Mouse (Mus musculus) forebrain, postnatal 0 days (tissue): Measurements from ENCODE around the gene Gm3045. TPM values are rescaled to one million over a fixed set of nuclear protein-coding genes. Genes with fewer than 3 reads are reported as not detected.

Experiments
- ATAC-seq: fragments of 200-750 bp; cut with Nextera tagmentation; 2 replicates; pipeline ENCODE4 v1.8.0; 2017; ENCODE audit warnings: mild to moderate bottlenecking, moderate library complexity
- DNase-seq: peaks from one replicate; pipeline ENCODE4 v3.0.0-alpha.2; 2015
- H3K27ac ChIP-seq: fragments of 300-500 bp; sonication (generic); 2 replicates; pipeline ENCODE4 v1.5.1; 2014; ENCODE audit warnings: low read depth, mild to moderate bottlenecking, antibody characterized with exemption, low read length, moderate library complexity, mixed read lengths
- H3K27me3 ChIP-seq: fragments of 300-500 bp; sonication (generic); 2 replicates; pipeline ENCODE4 v1.6.1; 2014; ENCODE audit warnings: mild to moderate bottlenecking, low read length, mixed read lengths; ENCODE audit not compliant: insufficient read depth
- H3K36me3 ChIP-seq: fragments of 300-500 bp; sonication (generic); 2 replicates; pipeline ENCODE4 v1.6.1; 2014; ENCODE audit warnings: mild to moderate bottlenecking, moderate library complexity; ENCODE audit not compliant: insufficient read depth
- H3K4me1 ChIP-seq: fragments of 300-500 bp; sonication (generic); 2 replicates; pipeline ENCODE4 v1.6.1; 2014; ENCODE audit warnings: antibody characterized with exemption; ENCODE audit not compliant: insufficient read depth
- H3K4me2 ChIP-seq: fragments of 300-500 bp; sonication (generic); 2 replicates; pipeline ENCODE4 v1.6.1; 2014; ENCODE audit warnings: low read depth, mild to moderate bottlenecking, moderate library complexity
- H3K4me3 ChIP-seq: fragments of 300-500 bp; sonication (generic); 2 replicates; pipeline ENCODE4 v1.5.1; 2014; ENCODE audit warnings: low read depth, low read length, mixed read lengths
- H3K9ac ChIP-seq: fragments of 300-500 bp; sonication (generic); 2 replicates; pipeline ENCODE4 v1.6.1; 2014; ENCODE audit warnings: mild to moderate bottlenecking
- H3K9me3 ChIP-seq: fragments of 300-500 bp; sonication (generic); 2 replicates; pipeline ENCODE4 v1.6.1; 2016; ENCODE audit warnings: low read length
- CTCF ChIP-seq: sonication (generic); IDR thresholded peaks from 2 replicates; pipeline ENCODE4 v1.5.1; 2016; ENCODE audit warnings: antibody characterized with exemption, control low read depth, low read depth
- WGBS: fragments of 180-500 bp; shearing (Covaris S2); extraction: QIAGEN DNeasy Blood & Tissue Kit; methylation state at CpG from one replicate; pipeline ENCODE4 v1.1.7; 2014; 5-methylcytosine and 5-hydroxymethylcytosine counted together
- polyA plus RNA-seq: library from polyadenylated mRNA; unstranded; fragments of >200 nt; fragmentation: Nextera tagmentation; extraction: Ambion mirVana; gene quantifications from 2 replicates; pipeline ENCODE4 v1.2.1, GENCODE M21; 2015
- total RNA-seq: library from RNA; depleted of rRNA; stranded (reverse); fragments of >200 nt; gene quantifications from 2 replicates; pipeline ENCODE4 v1.2.3, GENCODE M21; 2014; rRNA removed

Gene Gm3045
- total RNA-seq = not detected in 2 replicates
- not detected in 2 replicates for polyA plus RNA-seq

DNA sequence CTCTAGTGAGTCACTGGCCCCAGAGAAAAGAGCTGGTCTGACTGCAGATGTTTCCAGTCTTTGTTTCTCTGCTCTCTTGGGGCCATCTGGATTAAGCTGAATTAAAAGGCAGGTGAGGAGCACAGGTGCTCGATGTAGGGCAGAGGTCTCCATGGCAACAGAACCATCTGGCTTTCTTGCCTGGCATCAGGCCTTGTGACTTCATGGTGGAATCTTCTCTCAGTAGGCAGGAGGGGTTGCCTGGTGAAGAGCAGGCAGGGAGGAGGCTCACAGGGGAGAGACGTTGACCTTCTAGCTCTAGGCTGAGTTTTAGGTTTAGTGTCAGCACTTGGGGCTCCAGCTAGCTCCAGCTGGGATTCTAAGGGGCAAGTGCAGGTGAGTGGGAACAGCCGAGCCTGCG, at the start of gene Gm3045:
TSS of gene Gm3045 (plus strand) at position 230 of the 400 bp plus-strand sequence.
- no peak for ATAC-seq
- H3K9me3 ChIP-seq = no peaks in the 10 kb centered on the region
- TF ChIP-seq CTCF = no peak
- no peaks in the 10 kb centered on the region for H3K36me3 ChIP-seq
- no peak for DNase-seq
- WGBS = 75% methylated on average over 4 of the region's 4 CpGs
- H3K27ac ChIP-seq = no peak within 1 kb of the TSS
- H3K4me3 ChIP-seq = no peak within 1 kb of the TSS
- H3K27me3 ChIP-seq = no peaks in the 10 kb centered on the region
- H3K4me2 ChIP-seq = no peak within 1 kb of the TSS
- H3K9ac ChIP-seq = no peak within 1 kb of the TSS
- H3K4me1 ChIP-seq = no peaks in the 10 kb centered on the region; the same call in 1 of the 2 replicates

DNA sequence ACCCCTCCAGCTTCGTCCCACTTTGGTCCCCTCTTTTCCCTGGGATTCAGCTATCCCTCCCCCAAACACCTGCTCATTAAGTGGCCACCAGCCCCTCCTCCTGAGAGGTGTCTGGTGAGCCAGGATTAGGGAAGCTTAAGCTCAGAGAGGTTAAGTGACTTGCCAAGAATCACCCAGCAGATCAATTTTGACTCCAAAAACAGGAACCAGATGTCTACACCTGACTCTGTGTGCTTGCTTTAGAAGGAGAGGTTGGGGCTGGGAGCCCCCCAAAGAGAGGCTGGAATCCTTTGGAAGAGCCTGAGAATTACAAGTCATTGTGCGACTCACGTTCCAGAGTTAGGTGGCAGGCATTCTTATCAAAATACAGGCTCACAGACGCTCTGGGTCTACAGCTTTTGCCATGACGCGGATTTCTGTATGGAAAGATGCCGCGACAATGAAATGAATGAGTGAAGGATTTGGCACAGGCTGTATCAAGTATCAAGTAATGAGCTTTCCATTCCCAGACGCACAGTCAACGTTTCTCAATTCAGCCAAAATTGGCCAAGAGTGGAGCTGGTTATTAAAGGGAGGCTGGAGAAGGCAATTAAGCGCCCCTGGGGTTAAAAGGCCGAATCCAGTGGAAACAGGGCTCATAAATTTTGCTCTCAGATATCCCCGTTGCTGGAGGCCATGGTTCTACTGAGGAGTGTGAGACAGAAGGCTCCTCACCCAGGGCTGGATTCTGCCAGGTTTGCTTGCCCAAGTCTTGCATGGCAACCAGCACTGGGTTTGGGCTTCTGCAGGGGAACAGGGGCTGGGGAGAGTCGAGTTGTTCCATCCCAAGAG, 45.3 kb upstream of the Gm3045 start:
- 32% methylated on average over 14 of the region's 14 CpGs for WGBS
- peak; percentile 64 for DNase-seq
- Histone ChIP-seq H3K4me2 (no peak overlapping the region), H3K27me3 (no peaks in the 10 kb centered on the region), H3K4me3 (no peak overlapping the region), H3K4me1 (no peaks in the 10 kb centered on the region), H3K27ac (no peak overlapping the region; the same call in 1 of the 2 replicates), H3K36me3 (no peaks in the 10 kb centered on the region), H3K9me3 (no peaks in the 10 kb centered on the region), H3K9ac (no peak overlapping the region)
- no peak for TF ChIP-seq CTCF
- ATAC-seq = peak; percentile 47; the same call in 1 of the 2 replicates

DNA sequence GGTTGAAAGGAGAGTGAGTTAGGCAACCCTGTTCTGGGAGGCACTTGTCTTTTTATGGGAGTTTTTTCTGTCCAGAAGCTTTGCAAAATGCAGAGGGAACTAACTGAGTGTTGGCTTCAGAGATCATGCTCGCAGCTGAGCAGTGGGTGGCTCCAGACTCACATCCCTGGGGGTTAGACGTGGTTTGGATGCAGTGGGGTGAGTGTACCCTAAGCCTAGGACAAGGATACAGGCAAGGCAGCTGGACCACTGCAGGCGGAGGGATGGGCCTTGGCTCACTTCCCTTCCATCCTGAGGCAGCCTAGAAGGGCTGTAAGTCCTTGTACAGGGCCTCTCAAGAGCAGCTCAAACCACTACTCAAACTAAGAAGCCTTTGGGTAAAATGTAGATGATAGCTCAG, 43.0 kb upstream of the Gm3045 start:
- Histone ChIP-seq H3K9ac (no peak overlapping the region), H3K4me1 (no peaks in the 10 kb centered on the region), H3K27me3 (no peaks in the 10 kb centered on the region), H3K4me2 (no peak overlapping the region), H3K9me3 (no peaks in the 10 kb centered on the region), H3K36me3 (no peaks in the 10 kb centered on the region), H3K27ac (no peak overlapping the region), H3K4me3 (no peak overlapping the region)
- ATAC-seq (no peak), DNase-seq (no peak)
- 81% methylated on average over 3 of the region's 3 CpGs for WGBS
- TF ChIP-seq CTCF = no peak

DNA sequence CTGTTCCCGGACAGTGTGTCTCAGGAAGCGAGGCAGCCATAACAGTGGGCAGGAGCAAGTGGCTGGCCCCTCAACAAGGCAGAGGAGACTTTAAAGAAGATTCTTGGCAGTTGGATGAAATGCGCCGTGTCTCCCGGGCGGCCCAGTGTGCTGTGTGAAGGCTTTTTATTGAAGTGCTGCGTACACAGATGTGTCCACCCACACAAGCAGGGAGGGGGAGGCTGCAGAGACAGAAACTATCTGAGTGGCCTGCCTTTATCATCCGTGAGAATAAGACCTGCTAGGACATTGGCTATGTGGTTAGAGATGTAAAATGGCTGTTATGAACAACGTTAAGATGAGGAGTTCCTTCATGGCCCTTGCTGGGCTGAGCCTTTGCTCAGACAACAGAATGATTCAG, 40.0 kb upstream of the Gm3045 start:
- Histone ChIP-seq H3K9ac (no peak overlapping the region), H3K4me1 (no peaks in the 10 kb centered on the region), H3K4me2 (no peak overlapping the region), H3K4me3 (no peak overlapping the region), H3K27me3 (no peaks in the 10 kb centered on the region), H3K27ac (no peak overlapping the region), H3K36me3 (no peaks in the 10 kb centered on the region), H3K9me3 (no peaks in the 10 kb centered on the region)
- TF ChIP-seq CTCF = no peak
- DNase-seq (no peak), ATAC-seq (no peak)
- WGBS = 62% methylated on average over 9 of the region's 9 CpGs

DNA sequence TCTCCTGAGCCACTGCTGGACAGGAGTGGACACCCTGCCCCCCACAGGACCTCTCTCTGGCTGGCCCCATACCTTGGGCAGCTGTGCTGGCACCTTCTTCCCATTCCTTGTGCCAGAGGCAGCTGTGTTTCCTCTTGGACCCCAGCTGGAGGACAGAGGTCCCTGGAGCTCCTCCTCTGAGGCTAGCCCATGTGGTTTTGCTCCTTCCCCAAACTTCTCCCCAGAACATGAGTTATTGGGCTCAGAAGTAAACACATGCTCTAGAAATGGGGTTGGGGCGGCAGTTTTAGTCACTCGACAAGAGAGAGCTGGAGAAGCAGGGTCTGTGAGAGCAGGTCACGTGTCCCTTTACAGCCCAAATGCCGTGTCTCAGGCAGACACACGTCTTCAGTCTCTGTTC, 39.0 kb upstream of the Gm3045 start:
- Histone ChIP-seq H3K36me3 (no peaks in the 10 kb centered on the region), H3K27ac (no peak overlapping the region), H3K9me3 (no peaks in the 10 kb centered on the region), H3K4me3 (no peak overlapping the region), H3K9ac (no peak overlapping the region), H3K4me1 (no peaks in the 10 kb centered on the region), H3K4me2 (no peak overlapping the region), H3K27me3 (no peaks in the 10 kb centered on the region)
- WGBS = 82% methylated on average over 5 of the region's 5 CpGs
- TF ChIP-seq CTCF = no peak
- DNase-seq (no peak), ATAC-seq (no peak)

DNA sequence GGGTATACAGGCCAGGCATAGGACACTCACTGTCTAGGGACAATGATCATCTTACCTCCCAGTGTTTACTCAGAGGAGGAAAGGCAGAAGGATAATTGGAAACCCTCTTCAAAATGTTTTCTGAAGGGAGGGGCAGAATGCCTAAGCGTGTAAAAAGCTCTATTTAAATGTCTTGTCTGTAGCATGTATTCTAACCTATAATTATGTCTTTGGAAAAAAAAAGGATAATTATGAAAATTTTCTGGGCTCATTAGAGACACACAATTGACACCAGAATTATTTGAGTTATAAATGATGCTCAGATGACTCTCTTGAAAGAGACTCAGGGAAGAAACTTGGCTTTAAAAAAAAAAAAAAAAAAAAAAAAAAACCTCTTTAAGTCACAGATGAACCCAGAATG, 38.4 kb upstream of the Gm3045 start:
- peak; percentile 65; the same call in 1 of the 2 replicates for ATAC-seq
- no peak for TF ChIP-seq CTCF
- H3K9me3 ChIP-seq = no peaks in the 10 kb centered on the region
- no peaks in the 10 kb centered on the region for H3K27me3 ChIP-seq
- no peak overlapping the region for H3K27ac ChIP-seq
- H3K4me1 ChIP-seq = no peaks in the 10 kb centered on the region
- no peak overlapping the region for H3K4me2 ChIP-seq
- H3K9ac ChIP-seq = no peak overlapping the region
- no peak for DNase-seq
- H3K4me3 ChIP-seq = no peak overlapping the region
- WGBS = 43% methylated on average over 1 of the region's 1 CpGs
- H3K36me3 ChIP-seq = no peaks in the 10 kb centered on the region

DNA sequence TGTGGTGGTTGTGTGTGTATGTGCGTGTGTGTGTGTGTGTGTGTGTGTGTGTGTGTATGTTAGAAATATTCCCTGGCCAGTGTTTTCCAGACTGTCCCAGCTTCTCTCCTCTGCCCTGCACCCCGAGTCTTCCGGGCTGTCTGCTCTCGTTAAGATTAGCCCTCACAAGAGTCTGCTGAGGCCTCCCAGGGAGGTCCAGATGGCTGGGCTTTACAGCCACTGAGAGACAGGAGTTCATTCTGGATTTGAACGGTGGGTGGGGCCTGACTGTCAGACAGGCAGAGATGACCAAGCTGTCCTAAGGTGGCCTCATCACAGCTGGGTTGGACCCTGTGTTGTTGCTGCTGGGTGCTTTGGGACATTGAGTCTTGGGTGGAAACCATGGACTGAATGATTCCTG, 28.8 kb upstream of the Gm3045 start:
- no peaks in the 10 kb centered on the region for H3K36me3 ChIP-seq
- DNase-seq (no peak), ATAC-seq (no peak)
- H3K4me2 ChIP-seq = no peak overlapping the region
- H3K4me3 ChIP-seq = no peak overlapping the region
- H3K27me3 ChIP-seq = no peaks in the 10 kb centered on the region
- TF ChIP-seq CTCF = no peak
- WGBS = 47% methylated on average over 5 of the region's 5 CpGs
- no peak overlapping the region for H3K27ac ChIP-seq
- H3K4me1 ChIP-seq = no peaks in the 10 kb centered on the region
- H3K9me3 ChIP-seq = no peaks in the 10 kb centered on the region
- H3K9ac ChIP-seq = no peak overlapping the region
